Mouse (Mus musculus): ENCODE data around the gene Mllt6. TPM values are rescaled to one million over a fixed set of nuclear protein-coding genes. Genes with fewer than 3 reads are reported as not detected.

Gene Mllt6
- total RNA-seq, 1 experiment: 113 TPM

GRCm38 (mm10) chr11:97680430-97680829, 17.2 kb downstream of the Mllt6 start:
- no peak for TF ChIP-seq CHD2 (IDR thresholded peaks at IDR 0.05; ENCODE audit: low read depth, low read length)
- no peak for TF ChIP-seq ZC3H11A (IDR thresholded peaks at IDR 0.05; ENCODE audit: borderline replicate concordance, low read depth, low read length)
- TF ChIP-seq ZNF384 (IDR thresholded peaks at IDR 0.05; ENCODE audit: low read depth, low read length): no peak
- TF ChIP-seq MAFK (IDR thresholded peaks at IDR 0.05; ENCODE audit: insufficient read depth, low read depth, low read length): no peak
- no peak for TF ChIP-seq HCFC1 (IDR thresholded peaks at IDR 0.05; ENCODE audit: borderline replicate concordance, insufficient read depth, low read length)
- Histone ChIP-seq H3K4me1 (ENCODE audit: control insufficient read depth in 2 of 2, insufficient read depth in 2 of 2, low read length in 2 of 2, poor library complexity in 1 of 2) (peaks cover 15 to 38% of the 10 kb centered on the region in 2 experiments), H3K36me3 (ENCODE audit: control insufficient read depth, insufficient read depth, low read length, poor library complexity, severe bottlenecking) (peaks cover 70% of the 10 kb centered on the region), H3K9ac (ENCODE audit: insufficient read depth, low read depth, low read length, poor library complexity, severe bottlenecking) (no peak overlapping the region), H3K4me3 (ENCODE audit: insufficient read depth in 1 of 2, low read depth in 1 of 2, low read length in 2 of 2, poor library complexity in 1 of 2, severe bottlenecking in 1 of 2) (no peak overlapping the region), H3K27ac (ENCODE audit: insufficient read depth, low read depth, low read length, poor library complexity, severe bottlenecking) (no peak overlapping the region), H3K9me3 (ENCODE audit: control insufficient read depth, insufficient read depth, low read depth, low read length) (no peaks in the 10 kb centered on the region)
- DNase-seq (ENCODE audit: low read depth, low spot score): no peak
- in situ Hi-C loops (cut with MboI; ENCODE audit: low sequenced_read_pairs in 2 of 2, unreplicated experiment in 2 of 2): no loop called here

- Histone ChIP-seq H3K4me3 (ENCODE audit: insufficient read depth in 1 of 2, low read depth in 1 of 2, low read length in 2 of 2, poor library complexity in 1 of 2, severe bottlenecking in 1 of 2) (no peak overlapping the region), H3K4me1 (ENCODE audit: control insufficient read depth in 2 of 2, insufficient read depth in 2 of 2, low read length in 2 of 2, poor library complexity in 1 of 2) (peaks cover 24 to 34% of the 10 kb centered on the region in 2 experiments), H3K9me3 (ENCODE audit: control insufficient read depth, insufficient read depth, low read depth, low read length) (no peaks in the 10 kb centered on the region), H3K9ac (ENCODE audit: insufficient read depth, low read depth, low read length, poor library complexity, severe bottlenecking) (no peak overlapping the region), H3K36me3 (ENCODE audit: control insufficient read depth, insufficient read depth, low read length, poor library complexity, severe bottlenecking) (peaks cover 52% of the 10 kb centered on the region), H3K27ac (ENCODE audit: insufficient read depth, low read depth, low read length, poor library complexity, severe bottlenecking) (no peak overlapping the region)
- no peak for DNase-seq (ENCODE audit: low read depth, low spot score)
- in situ Hi-C loops (cut with MboI; ENCODE audit: low sequenced_read_pairs in 2 of 2, unreplicated experiment in 2 of 2): no loop called here
- TF ChIP-seq HCFC1 (IDR thresholded peaks at IDR 0.05; ENCODE audit: borderline replicate concordance, insufficient read depth, low read length): no peak
- TF ChIP-seq ZC3H11A (IDR thresholded peaks at IDR 0.05; ENCODE audit: borderline replicate concordance, low read depth, low read length): no peak
- no peak for TF ChIP-seq ZNF384 (IDR thresholded peaks at IDR 0.05; ENCODE audit: low read depth, low read length)
- no peak for TF ChIP-seq CHD2 (IDR thresholded peaks at IDR 0.05; ENCODE audit: low read depth, low read length)
- no peak for TF ChIP-seq MAFK (IDR thresholded peaks at IDR 0.05; ENCODE audit: insufficient read depth, low read depth, low read length)
Measured at GRCm38 (mm10) chr11:97682504-97683055, 19.4 kb downstream of the Mllt6 start.

GRCm38 (mm10) chr11:97684063-97684680, 21.0 kb downstream of the Mllt6 start:
- H3K9me3 ChIP-seq (ENCODE audit: control insufficient read depth, insufficient read depth, low read depth, low read length): no peaks in the 10 kb centered on the region
- H3K4me1 ChIP-seq (ENCODE audit: control insufficient read depth in 2 of 2, insufficient read depth in 2 of 2, low read length in 2 of 2, poor library complexity in 1 of 2): peaks cover 21 to 32% of the 10 kb centered on the region in 2 experiments
- TF ChIP-seq ZNF384 (IDR thresholded peaks at IDR 0.05; ENCODE audit: low read depth, low read length) (no peak), ZC3H11A (IDR thresholded peaks at IDR 0.05; ENCODE audit: borderline replicate concordance, low read depth, low read length) (no peak), MAFK (IDR thresholded peaks at IDR 0.05; ENCODE audit: insufficient read depth, low read depth, low read length) (no peak), CHD2 (IDR thresholded peaks at IDR 0.05; ENCODE audit: low read depth, low read length) (no peak), HCFC1 (IDR thresholded peaks at IDR 0.05; ENCODE audit: borderline replicate concordance, insufficient read depth, low read length) (no peak)
- in situ Hi-C loops (cut with MboI; ENCODE audit: low sequenced_read_pairs in 2 of 2, unreplicated experiment in 2 of 2): no loop called here
- no peak overlapping the region for H3K27ac ChIP-seq (ENCODE audit: insufficient read depth, low read depth, low read length, poor library complexity, severe bottlenecking)
- H3K4me3 ChIP-seq (ENCODE audit: insufficient read depth in 1 of 2, low read depth in 1 of 2, low read length in 2 of 2, poor library complexity in 1 of 2, severe bottlenecking in 1 of 2): no peak overlapping the region
- H3K36me3 ChIP-seq (ENCODE audit: control insufficient read depth, insufficient read depth, low read length, poor library complexity, severe bottlenecking): peaks cover 45% of the 10 kb centered on the region
- H3K9ac ChIP-seq (ENCODE audit: insufficient read depth, low read depth, low read length, poor library complexity, severe bottlenecking): no peak overlapping the region
- DNase-seq (ENCODE audit: low read depth, low spot score): no peak

- TF ChIP-seq ZNF384 (IDR thresholded peaks at IDR 0.05; ENCODE audit: low read depth, low read length) (no peak), MAFK (IDR thresholded peaks at IDR 0.05; ENCODE audit: insufficient read depth, low read depth, low read length) (no peak), HCFC1 (IDR thresholded peaks at IDR 0.05; ENCODE audit: borderline replicate concordance, insufficient read depth, low read length) (no peak), CHD2 (IDR thresholded peaks at IDR 0.05; ENCODE audit: low read depth, low read length) (no peak), ZC3H11A (IDR thresholded peaks at IDR 0.05; ENCODE audit: borderline replicate concordance, low read depth, low read length) (no peak)
- Histone ChIP-seq H3K9ac (ENCODE audit: insufficient read depth, low read depth, low read length, poor library complexity, severe bottlenecking) (peak overlapping the region; percentile 11; the same call in 1 of the 2 replicates), H3K4me3 (ENCODE audit: insufficient read depth in 1 of 2, low read depth in 1 of 2, low read length in 2 of 2, poor library complexity in 1 of 2, severe bottlenecking in 1 of 2) (no peak overlapping the region), H3K27ac (ENCODE audit: insufficient read depth, low read depth, low read length, poor library complexity, severe bottlenecking) (peak overlapping the region; percentile 49; the same call in 1 of the 2 replicates), H3K36me3 (ENCODE audit: control insufficient read depth, insufficient read depth, low read length, poor library complexity, severe bottlenecking) (peaks cover 43% of the 10 kb centered on the region), H3K9me3 (ENCODE audit: control insufficient read depth, insufficient read depth, low read depth, low read length) (no peaks in the 10 kb centered on the region), H3K4me1 (ENCODE audit: control insufficient read depth in 2 of 2, insufficient read depth in 2 of 2, low read length in 2 of 2, poor library complexity in 1 of 2) (peaks cover 21 to 32% of the 10 kb centered on the region in 2 experiments)
- no peak for DNase-seq (ENCODE audit: low read depth, low spot score)
- in situ Hi-C loops (cut with MboI; ENCODE audit: low sequenced_read_pairs in 2 of 2, unreplicated experiment in 2 of 2): no loop called here
Measured at GRCm38 (mm10) chr11:97684766-97685165, 21.6 kb downstream of the Mllt6 start.

All from ES-E14 (cell line).